Mouse (Mus musculus) layer of hippocampus, adult 8-10 months (tissue): ENCODE measurements around the gene Tas2r118. TPM values are rescaled to one million over a fixed set of nuclear protein-coding genes. Genes with fewer than 3 reads are reported as not detected.

Experiments
- DNase-seq, 2 experiments: peaks; one replicate each; pipeline ENCODE4 v3.0.0; 2022; ENCODE audit warnings: low spot score in 2 of 2
- total RNA-seq, 4 experiments: library from RNA; stranded (reverse); gene quantifications; 2 replicates each; pipeline ENCODE4 v1.2.4; 2022

Tas2r118 gene
- total RNA-seq = not detected

DNA sequence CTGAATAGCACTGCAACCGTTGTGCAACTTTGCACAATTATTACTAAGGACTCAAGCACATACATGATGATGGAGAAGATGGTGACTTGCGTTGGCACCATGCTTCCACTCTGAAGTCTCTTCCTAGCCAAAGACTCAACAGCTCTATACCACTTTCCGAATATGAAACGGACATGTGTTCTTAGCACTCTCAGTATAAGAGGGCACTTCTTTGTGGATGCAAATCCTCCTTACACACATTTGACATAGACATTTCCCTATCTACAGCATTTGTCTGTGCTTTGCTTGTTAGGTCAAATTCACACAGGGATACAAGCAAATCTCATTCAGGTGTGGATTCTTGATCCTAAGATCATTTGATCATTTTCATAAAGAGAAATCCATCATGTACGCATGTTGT, at the start of gene Tas2r118:
Tas2r118 (minus strand) TSS at position 101 of the 400 bp plus-strand sequence.
- DNase-seq = no peak

GRCm38 (mm10) chr6:24018320-24018719, 48.5 kb upstream of the Tas2r118 start:
- DNase-seq = no peak

GRCm38 (mm10) chr6:23993276-23993675, 23.4 kb upstream of the Tas2r118 start:
- no peak for DNase-seq

DNA sequence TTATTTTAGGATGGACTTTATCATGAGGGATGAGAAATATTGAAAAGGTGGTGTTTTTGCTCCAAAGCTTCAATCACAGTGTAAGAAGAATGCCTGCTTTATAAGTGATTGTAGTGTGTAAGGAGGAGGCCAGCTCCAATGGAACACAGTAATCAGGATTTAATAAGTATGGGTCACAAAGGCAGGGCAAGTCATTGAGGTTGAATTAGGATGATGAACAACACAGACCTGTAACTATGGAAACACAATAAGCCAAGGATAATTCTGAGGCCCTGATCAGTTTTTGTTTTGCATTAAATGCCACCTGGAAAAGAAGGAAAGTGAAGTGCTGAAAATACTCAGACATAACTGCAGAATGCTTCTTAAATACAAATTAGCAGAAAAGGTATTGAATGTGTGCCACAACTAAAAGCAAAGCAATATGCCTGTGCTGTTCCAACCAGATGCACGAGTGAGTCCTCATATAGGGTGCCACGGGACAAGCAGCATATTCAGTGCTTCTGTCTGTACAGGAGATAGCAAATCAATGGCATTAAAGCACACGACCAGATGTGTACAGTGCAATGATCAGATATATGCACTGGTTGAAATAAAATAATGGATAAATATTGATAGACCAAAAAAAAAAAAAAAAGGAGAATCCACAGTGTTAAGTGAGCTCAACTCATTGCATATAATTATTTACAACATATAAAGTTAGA, 21.0 kb upstream of the Tas2r118 start:
- DNase-seq = no peak

DNA sequence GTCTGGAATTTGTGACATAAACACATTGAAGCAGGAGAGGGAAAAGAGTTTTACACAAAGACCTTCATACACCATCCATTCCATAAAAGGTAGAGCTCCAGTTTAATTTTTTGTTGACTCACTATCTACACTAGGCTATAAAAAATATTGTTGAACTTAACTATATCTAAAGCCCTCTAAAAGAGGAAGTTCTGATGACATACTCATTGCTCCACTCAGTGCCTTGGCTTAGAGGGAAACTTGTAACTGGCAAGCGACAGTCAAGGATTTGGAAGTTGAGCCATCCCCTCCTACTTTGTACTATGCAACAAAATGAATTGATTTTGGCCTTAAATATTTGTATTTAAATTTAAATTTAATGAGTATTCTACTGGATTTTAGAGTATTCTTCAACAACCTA, 16.4 kb upstream of the Tas2r118 start:
- no peak for DNase-seq

GRCm38 (mm10) chr6:23966980-23967379, 2.9 kb downstream of the Tas2r118 start:
- DNase-seq = no peak

- no peak for DNase-seq
These were observed 3.9 kb downstream of the Tas2r118 start for GRCm38 (mm10) chr6:23965925-23966324.

GRCm38 (mm10) chr6:23963741-23964140, 6.1 kb downstream of the Tas2r118 start:
- DNase-seq = no peak

- DNase-seq = no peak
These were observed 29.1 kb downstream of the Tas2r118 start for GRCm38 (mm10) chr6:23940776-23941175.

DNA sequence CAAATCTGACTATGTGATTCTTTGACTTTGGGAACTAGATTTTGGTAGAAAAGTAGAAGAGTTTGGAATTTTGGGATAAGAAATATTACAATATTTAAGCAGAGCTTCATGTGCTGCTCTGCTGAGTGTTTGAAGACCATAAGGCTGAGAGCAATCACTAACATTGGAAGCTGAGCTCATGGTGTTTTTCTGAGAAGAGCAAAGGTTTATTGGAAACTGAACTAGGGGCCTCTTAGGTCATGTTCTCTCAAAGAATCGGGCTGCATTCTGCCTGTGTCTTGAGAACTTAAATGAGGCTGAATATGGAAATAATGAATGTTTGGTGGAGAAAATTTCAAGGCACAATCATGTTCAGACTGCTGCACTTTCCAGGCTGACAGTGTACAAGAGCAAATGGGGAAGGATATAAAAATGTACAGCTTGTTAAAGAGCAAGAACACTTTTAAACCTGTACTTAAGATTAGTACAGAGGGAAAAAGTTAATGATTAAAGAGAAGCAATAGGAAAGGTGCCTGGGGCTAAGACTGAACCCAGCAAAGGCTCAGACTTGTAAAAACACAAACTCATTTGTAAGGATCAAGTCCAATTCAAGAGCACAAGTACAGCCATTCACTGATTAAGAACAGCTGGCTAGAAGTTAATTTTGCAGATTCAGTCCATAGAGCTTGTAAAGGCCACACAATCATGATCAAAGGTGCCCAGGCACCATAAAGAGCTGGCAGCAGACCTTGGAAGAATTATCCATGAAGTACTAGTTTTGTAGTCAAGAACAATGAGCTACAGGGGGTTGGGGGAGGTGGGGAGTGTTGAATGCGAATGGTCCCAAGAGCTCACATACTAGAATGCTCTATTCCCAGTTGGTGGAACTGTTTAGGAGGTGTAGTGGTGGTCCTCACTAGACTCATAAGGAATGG, 31.0 kb downstream of the Tas2r118 start:
- no peak for DNase-seq

GRCm38 (mm10) chr6:23936414-23936813, 33.4 kb downstream of the Tas2r118 start:
- DNase-seq = no peak

DNA sequence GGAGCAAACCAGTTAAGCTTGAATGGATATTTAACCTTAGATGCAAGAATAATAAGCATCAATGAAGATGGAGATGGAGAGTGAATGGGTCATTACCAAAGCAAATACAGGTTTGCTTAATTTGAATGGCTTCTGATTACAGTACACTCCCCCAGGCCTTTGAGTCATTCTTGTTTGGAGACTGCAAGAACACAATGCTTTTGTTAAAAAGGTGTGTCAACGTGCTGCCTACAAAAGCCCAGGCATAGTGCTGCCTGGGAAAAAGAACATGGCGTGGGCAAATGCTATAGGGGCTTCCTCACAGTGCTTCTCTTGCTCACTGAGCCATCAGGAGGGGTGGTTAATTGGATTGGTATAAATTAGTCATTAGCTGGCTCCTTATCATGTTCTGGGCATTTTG, 46.1 kb downstream of the Tas2r118 start:
- no peak for DNase-seq

Other genes starting within 250 kb of the Tas2r118 start
- gene Cadps2, start 130.6 kb downstream of the Tas2r118 start, total RNA-seq = 10 to 100 TPM; 68.5 to 82.2 (median 77.5) TPM
- under 1 TPM; 0.20 to 0.59 (median 0.48) TPM for gene Slc13a1, start 198.0 kb upstream of the Tas2r118 start, total RNA-seq